Mouse (Mus musculus): ENCODE data around the gene Cers2. TPM values are rescaled to one million over a fixed set of nuclear protein-coding genes. Genes with fewer than 3 reads are reported as not detected.

Gene Cers2
- total RNA-seq, 2 experiments from 2014 or later = 191 to 231 TPM

DNA sequence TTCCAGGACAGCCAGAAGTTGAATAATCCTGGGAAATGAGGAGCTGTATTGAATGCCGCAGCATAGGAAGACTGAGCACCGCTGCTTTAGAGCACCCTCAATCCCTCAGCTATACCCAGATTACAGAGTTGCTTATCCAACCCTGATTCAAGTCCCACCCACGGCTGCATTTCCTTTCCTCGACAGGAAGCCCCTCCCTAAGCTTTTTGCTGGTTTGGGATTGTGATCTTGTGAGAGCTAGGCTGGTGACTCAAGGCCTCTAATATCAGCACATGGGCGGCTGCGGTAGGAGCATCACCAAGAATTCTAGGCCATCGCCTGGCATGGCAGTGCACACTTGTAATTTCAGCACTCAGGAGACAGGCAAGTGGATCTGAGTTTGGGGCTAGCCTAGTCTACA lies 28.1 kb upstream of the Cers2 start:
- no peak for DNase-seq (ENCODE audit: low spot score in 2 of 2)

GRCm38 (mm10) chr3:95287541-95287940 lies 27.1 kb upstream of the Cers2 start:
- DNase-seq (ENCODE audit: low spot score in 2 of 2) = no peak

GRCm38 (mm10) chr3:95289419-95289818 lies 25.2 kb upstream of the Cers2 start:
- no peak for DNase-seq (ENCODE audit: low spot score in 2 of 2)

DNA sequence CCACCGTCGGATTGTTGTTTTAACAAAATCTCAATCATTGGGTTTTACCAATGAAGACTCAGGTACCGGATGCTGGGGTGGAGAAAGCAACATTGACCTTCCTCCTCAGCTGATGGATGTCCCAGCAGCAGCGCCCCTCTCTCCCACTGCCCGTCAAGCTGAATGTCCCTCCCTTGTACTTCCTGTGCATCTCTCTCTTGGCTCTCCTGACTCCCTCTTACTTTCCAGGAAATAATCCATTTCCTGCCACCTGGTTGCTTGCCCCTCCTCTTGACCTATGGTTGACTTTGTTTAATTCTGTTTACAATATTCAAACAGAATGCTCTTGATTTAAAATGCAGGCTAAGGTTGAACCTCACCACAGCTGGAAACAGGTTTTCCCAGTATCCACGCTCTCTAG lies 24.4 kb upstream of the Cers2 start:
- DNase-seq (ENCODE audit: low spot score in 2 of 2) = no peak

DNA sequence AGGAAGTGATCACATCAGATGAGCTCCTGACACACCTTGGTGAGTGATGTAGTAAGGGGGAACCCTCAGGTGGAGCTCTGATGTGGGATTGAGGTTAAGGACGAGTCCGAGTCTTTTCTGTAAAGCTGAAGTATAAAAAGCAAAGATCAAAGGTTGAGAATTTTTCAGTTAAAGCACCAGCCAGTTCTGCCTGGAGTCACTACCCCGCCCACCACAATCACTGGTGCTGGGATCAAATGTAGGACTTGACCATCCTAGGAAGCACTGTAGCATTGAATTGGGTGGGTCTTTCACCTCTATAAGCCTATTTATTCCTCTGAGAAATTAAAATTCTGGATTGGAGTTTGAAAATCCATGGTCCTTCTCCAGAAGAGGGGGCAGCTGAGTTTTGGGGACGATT lies 23.6 kb upstream of the Cers2 start:
- DNase-seq (ENCODE audit: low spot score in 2 of 2) = no peak

DNA sequence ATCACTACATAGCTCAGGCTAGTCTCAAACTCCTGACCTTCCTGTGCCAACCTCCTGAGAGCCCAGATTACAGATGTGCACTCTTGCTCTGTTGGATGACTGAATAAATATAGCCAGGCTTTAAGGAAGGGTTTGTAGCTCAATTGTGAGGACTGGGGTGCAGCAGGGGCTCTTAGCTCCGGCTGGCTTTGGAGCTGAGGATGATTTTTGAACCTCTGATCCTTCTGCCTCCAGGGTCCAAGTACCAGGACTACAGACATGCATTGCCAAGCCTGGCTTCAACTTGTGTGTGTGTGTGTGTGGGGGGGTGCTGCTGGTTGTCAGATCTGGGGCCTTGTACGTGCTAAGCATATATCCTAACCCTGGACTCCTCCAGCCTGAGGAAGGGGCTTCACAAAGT lies 21.7 kb upstream of the Cers2 start:
- no peak for DNase-seq (ENCODE audit: low spot score in 2 of 2)

- no peak for DNase-seq (ENCODE audit: low spot score in 2 of 2)
Measured at GRCm38 (mm10) chr3:95293537-95293936, 21.1 kb upstream of the Cers2 start.

GRCm38 (mm10) chr3:95294316-95294715 lies 20.3 kb upstream of the Cers2 start:
- DNase-seq (ENCODE audit: low spot score in 2 of 2) = no peak

DNA sequence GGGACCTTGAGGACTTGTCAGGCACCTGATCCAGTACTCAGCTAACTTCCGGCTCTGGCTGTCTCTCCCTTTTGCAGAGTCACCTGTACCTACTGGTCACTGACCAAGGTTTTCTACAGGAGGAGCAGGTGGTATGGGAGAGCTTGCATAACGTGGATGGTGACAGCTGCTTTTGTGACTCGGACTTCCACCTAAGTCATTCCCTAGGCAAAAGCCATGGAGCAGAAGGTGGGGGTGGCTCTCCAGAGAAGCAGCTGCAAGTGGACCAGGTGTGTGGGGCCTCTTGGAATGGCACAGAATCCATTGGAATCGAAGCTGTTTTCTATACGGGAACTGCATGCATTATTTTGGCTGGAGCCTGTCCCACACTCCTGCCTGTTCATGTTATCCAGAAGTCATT lies 19.9 kb upstream of the Cers2 start:
- DNase-seq (ENCODE audit: low spot score in 2 of 2) = no peak

GRCm38 (mm10) chr3:95295321-95296102 lies 19.1 kb upstream of the Cers2 start:
- no peak for DNase-seq (ENCODE audit: low spot score in 2 of 2)

- no peak for DNase-seq (ENCODE audit: low spot score in 2 of 2)
Measured at GRCm38 (mm10) chr3:95296103-95296469, 18.5 kb upstream of the Cers2 start.

GRCm38 (mm10) chr3:95298018-95298417 lies 16.6 kb upstream of the Cers2 start:
- DNase-seq (ENCODE audit: low spot score in 2 of 2) = no peak

- no peak for DNase-seq (ENCODE audit: low spot score in 2 of 2)
Measured at GRCm38 (mm10) chr3:95301204-95301796, 13.3 kb upstream of the Cers2 start.

DNA sequence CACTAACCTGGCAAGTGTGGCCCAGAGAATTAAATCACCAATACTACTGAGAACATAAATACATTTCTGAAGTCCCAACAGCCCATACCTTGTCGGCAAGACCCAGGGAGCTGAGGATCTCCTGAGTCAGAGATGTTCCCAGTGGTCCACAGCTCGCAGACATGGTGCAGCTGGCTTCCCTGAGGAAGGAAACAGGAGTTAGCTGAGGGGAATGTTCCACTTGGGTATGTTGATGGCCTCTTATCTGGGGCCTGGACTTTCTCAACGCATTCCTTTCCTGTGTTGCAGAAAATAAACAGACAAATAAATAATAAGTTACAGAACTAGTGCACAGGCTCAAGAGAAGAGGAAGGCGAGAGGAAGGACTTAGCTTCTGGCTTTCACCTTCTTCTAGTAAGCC lies 8.3 kb upstream of the Cers2 start:
- no peak for DNase-seq (ENCODE audit: low spot score in 2 of 2)

DNA sequence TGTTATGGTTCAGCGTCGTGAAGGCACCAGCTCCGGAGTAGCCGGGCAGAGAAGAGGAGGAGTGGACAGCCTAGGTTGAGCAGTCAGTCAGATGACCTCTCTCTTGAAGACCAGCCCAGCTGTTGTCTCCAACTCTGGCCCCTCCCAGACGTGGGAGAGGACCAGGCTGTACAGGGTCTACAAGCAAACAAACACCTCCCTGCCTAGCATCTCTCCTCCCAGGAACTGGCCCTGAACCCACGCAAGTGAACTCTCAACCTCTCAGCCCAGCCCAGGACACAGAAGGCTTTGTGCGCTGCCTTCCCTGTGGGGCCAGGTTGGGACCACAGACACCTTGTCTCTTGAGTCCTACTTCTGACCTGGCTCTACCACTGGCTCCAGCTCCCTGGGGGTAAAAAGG lies 7.5 kb upstream of the Cers2 start, which contains the start of gene Anxa9:
Gene Anxa9 (minus strand): TSS at position 77 of the 400 bp plus-strand sequence.
- DNase-seq (ENCODE audit: low spot score in 2 of 2) = no peak

DNA sequence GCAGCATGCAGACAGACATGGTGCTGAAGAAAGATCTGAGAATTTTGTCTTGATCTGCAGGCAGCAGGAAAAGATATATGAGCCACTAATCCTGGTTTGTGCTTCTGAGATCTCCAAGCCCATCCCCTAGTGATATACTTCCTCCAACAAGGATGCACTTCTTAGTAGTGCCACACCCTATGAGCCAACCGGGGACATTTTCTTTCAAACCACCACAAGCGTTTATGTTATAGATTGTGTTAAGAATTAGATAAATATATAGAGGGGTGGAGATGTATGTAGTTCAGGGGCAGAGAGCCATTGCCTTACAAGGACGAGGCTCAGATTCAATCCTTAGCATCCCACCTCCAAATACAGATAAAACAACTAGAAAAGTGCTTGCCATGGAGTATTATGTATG lies 4.1 kb upstream of the Cers2 start:
- no peak for DNase-seq (ENCODE audit: low spot score in 2 of 2)

GRCm38 (mm10) chr3:95310968-95311882 lies 3.4 kb upstream of the Cers2 start:
- peak; percentile 56 to 64 for DNase-seq (ENCODE audit: low spot score in 2 of 2)

- peak in 1 of 2 experiments; percentile 56 for DNase-seq (ENCODE audit: low spot score in 2 of 2)
Measured at GRCm38 (mm10) chr3:95312623-95313022, 2.0 kb upstream of the Cers2 start.

DNA sequence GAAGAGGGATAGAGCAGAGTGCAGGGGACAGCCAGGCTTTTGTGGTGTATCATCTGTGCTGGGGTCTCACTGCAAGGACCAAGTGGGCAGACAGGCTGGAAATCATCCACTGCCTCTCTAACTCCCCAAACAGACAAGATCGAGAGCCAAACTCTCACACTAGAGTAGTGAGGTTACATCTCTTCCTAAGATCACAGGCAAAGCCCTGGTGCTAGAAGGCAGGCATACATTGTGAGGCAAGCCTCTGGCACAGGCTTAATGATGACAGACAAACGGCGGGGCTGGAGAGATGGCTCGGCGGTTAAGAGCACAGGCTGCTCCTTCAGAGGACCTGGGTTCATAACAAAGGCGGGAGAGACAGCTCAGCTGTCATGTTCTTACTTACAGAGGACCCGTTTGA lies 1.1 kb upstream of the Cers2 start:
- DNase-seq (ENCODE audit: low spot score in 2 of 2) = no peak

DNA sequence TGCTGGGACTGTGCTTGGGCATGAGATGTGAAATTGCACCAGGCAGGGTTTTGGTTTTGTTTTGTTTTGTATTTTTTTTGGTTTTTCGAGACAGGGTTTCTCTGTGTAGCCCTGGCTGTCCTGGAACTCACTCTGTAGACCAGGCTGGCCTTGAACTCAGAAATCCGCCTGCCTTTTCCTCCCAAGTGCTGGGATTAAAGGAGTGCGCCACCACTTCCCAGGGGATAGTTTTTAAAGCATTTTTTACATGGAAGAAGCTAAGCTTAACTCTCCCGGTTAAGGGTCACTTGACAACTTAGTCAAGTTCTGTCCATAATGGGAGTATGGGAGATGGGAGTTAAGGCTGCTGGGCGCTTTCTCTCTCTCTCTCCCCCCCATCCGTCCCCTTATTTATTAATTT lies 516 bp upstream of the Cers2 start:
- no peak for DNase-seq (ENCODE audit: low spot score in 2 of 2)

GRCm38 (mm10) chr3:95315094-95315843 lies 678 bp downstream of the Cers2 start:
- peak; percentile 94 to 95 for DNase-seq (ENCODE audit: low spot score in 2 of 2)
